Comparison of ENCODE assay signal across 9 mouse cellular contexts in the genomic region with DNA sequence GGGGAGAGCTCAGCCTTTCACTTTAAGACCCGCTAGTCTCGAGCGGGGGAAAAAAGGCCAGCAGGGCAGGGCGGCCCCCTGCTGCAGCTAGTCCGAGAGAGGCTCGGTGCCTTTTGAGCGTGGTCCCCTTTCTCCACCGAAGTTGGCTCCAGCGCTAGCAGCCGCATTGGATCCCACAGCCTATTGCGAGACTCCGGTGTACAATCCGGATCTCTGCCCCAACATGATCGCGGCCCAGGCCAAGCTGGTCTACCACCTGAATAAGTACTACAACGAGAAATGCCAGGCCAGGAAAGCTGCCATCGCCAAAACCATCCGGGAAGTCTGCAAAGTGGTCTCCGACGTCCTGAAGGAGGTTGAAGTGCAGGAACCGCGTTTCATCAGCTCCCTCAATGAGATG. TPM values are rescaled to one million over a fixed set of nuclear protein-coding genes. Genes with fewer than 3 reads are reported as not detected.
DNase-seq lines count a peak whose midpoint lies in the region; ATAC-seq lines count a peak whose summit lies in the region.
"Had no signal": no experiment of that assay in that cellular context is flagged by ENCODE, and none has a peak within 500 bp of the region (broad histone marks: within the 10 kb centered on the region; RNA-seq: fewer than 3 reads in every experiment).

No protein-coding gene starts in this region.

- peak overlapping the region; percentile 52 for H3K4me3 ChIP-seq in embryonic facial prominence, embryonic 14.5 days (ENCODE audit: low read depth, low read length)
- H3K4me3 ChIP-seq in hindbrain, embryonic 11.5 days (ENCODE audit: low read depth, low read length): peak overlapping the region; percentile 48
- peak overlapping the region; percentile 37 for H3K4me3 ChIP-seq in liver, embryonic 16.5 days (ENCODE audit: low read depth, low read length)

- H3K36me3 ChIP-seq in embryonic facial prominence, embryonic 14.5 days (ENCODE audit: control insufficient read depth, insufficient read depth, low read length): no peaks in the 10 kb centered on the region
- H3K36me3 ChIP-seq in hindbrain, embryonic 11.5 days (ENCODE audit: control insufficient read depth, insufficient read depth, low read length): no peaks in the 10 kb centered on the region
- H3K36me3 ChIP-seq in liver, embryonic 16.5 days (ENCODE audit: control insufficient read depth, insufficient read depth): no peaks in the 10 kb centered on the region
- H3K36me3 ChIP-seq: G1E had no signal

- H3K4me1 ChIP-seq in embryonic facial prominence, embryonic 14.5 days (ENCODE audit: control insufficient read depth, insufficient read depth, low read length): no peaks in the 10 kb centered on the region
- H3K4me1 ChIP-seq in hindbrain, embryonic 11.5 days (replicated peaks; ENCODE audit: control insufficient read depth, insufficient read depth, low read length): 0 out of 2 replicates have a peak, but pooled peaks cover 5% of the 10 kb centered on the region
- peaks cover 2% of the 10 kb centered on the region; the same call in 1 of the 2 replicates for H3K4me1 ChIP-seq in liver, embryonic 16.5 days (ENCODE audit: control insufficient read depth, low read depth, low read length)

- DNase-seq in heart, adult 11 months: peak; percentile 91
- no peak for DNase-seq in heart, postnatal 4 days
- DNase-seq in embryonic facial prominence, embryonic 14.5 days (ENCODE audit: low spot score): no peak
- no peak for DNase-seq in hindbrain, embryonic 11.5 days (ENCODE audit: low spot score)
- peak; percentile 24 for DNase-seq in yolk sac, embryonic 10.5 days (ENCODE audit: low spot score)
- no peak for DNase-seq in right cerebral cortex, postnatal 36 days (ENCODE audit: low spot score in 2 of 2)

- H3K27me3 ChIP-seq in embryonic facial prominence, embryonic 14.5 days (replicated peaks; ENCODE audit: control insufficient read depth, insufficient read depth, low read length): peaks cover 25% of the 10 kb centered on the region
- peaks cover 20% of the 10 kb centered on the region for H3K27me3 ChIP-seq in hindbrain, embryonic 11.5 days (ENCODE audit: control insufficient read depth, insufficient read depth, low read length)
- peaks cover 77% of the 10 kb centered on the region for H3K27me3 ChIP-seq in liver, embryonic 16.5 days (ENCODE audit: control insufficient read depth, insufficient read depth, low read depth, low read length)

- H3K27ac ChIP-seq in embryonic facial prominence, embryonic 14.5 days (replicated peaks; ENCODE audit: low read depth, low read length): peak overlapping the region; percentile 89
- H3K27ac ChIP-seq in hindbrain, embryonic 11.5 days (ENCODE audit: low read depth, low read length): peak overlapping the region; percentile 84
- no peak overlapping the region for H3K27ac ChIP-seq in liver, embryonic 16.5 days (ENCODE audit: low read length)

- 8% methylated on average over 19 of the region's 22 CpGs for WGBS in embryonic facial prominence, embryonic 14.5 days
- under 1% methylated on average over 22 of the region's 22 CpGs for WGBS in hindbrain, embryonic 11.5 days
- WGBS in liver, embryonic 16.5 days (ENCODE audit: insufficient replicate concordance): 4% methylated on average over 21 of the region's 22 CpGs

- H3K9me3 ChIP-seq in embryonic facial prominence, embryonic 14.5 days (ENCODE audit: control insufficient read depth, low read length): no peaks in the 10 kb centered on the region
- H3K9me3 ChIP-seq in hindbrain, embryonic 11.5 days (ENCODE audit: control insufficient read depth, low read length): no peaks in the 10 kb centered on the region
- H3K9me3 ChIP-seq in liver, embryonic 16.5 days (replicated peaks; ENCODE audit: control insufficient read depth, low read length): no peaks in the 10 kb centered on the region

- peak; percentile 28 for ATAC-seq in CD4-positive, CD25-positive, alpha-beta regulatory T cell, adult 4 months
- no peak for ATAC-seq in embryonic facial prominence, embryonic 14.5 days (ENCODE audit: low read depth)
- 0 out of 2 replicates have a peak, but pooled peaks have one; percentile 12 for ATAC-seq in hindbrain, embryonic 11.5 days (ENCODE audit: low FRiP score)
- ATAC-seq in liver, embryonic 16.5 days (ENCODE audit: low read depth): no peak

- peak overlapping the region; percentile 91 for H3K9ac ChIP-seq in embryonic facial prominence, embryonic 14.5 days (ENCODE audit: low read depth, low read length)
- peak overlapping the region; percentile 71 for H3K9ac ChIP-seq in hindbrain, embryonic 11.5 days (ENCODE audit: low read depth, low read length)
- no peak overlapping the region for H3K9ac ChIP-seq in liver, embryonic 16.5 days (ENCODE audit: low read depth, low read length)

- H3K4me2 ChIP-seq in embryonic facial prominence, embryonic 14.5 days (ENCODE audit: low read depth, low read length): peak overlapping the region; percentile 78
- peak overlapping the region; percentile 54 for H3K4me2 ChIP-seq in hindbrain, embryonic 11.5 days (replicated peaks; ENCODE audit: low read depth, low read length)
- H3K4me2 ChIP-seq in liver, embryonic 16.5 days (ENCODE audit: low read depth, low read length): peak overlapping the region; percentile 42

RNA-seq across cellular contexts. Expression of gene Mab21l1, which starts 0.5 kb away (rescaled TPM):
- total RNA-seq in heart, postnatal 4 days (2021): under 1 TPM in 1 of 2 experiments, not detected in 1; 0.14 TPM
- under 1 TPM in 1 of 2 experiments, not detected in 1; 0.28 TPM for polyA plus RNA-seq in CD4-positive, CD25-positive, alpha-beta regulatory T cell, adult 4 months (2017; shearing (Covaris generic))
- polyA plus RNA-seq in embryonic facial prominence, embryonic 14.5 days (2014; fragmentation: Nextera tagmentation; extraction: Ambion mirVana): 21.9 and 24.6 TPM in 2 replicates
- 68.1 and 68.5 TPM in 2 replicates for polyA plus RNA-seq in hindbrain, embryonic 11.5 days (2014; fragmentation: Nextera tagmentation; extraction: Ambion mirVana)
- 0.05 and 0.08 TPM in 2 replicates for polyA plus RNA-seq in liver, embryonic 16.5 days (2015; fragmentation: Nextera tagmentation; extraction: Ambion mirVana)
- polyA plus RNA-seq: G1E had no signal

Comparison
In these comparisons a context has a peak if more than half of its experiments do, and no peak if none do; other contexts are left out.
1. DNase-seq: peak in heart, adult 11 months (single experiment) and yolk sac, embryonic 10.5 days (single experiment); none in heart, postnatal 4 days (single experiment), embryonic facial prominence, embryonic 14.5 days (single experiment), hindbrain, embryonic 11.5 days (single experiment) and right cerebral cortex, postnatal 36 days (0 of 2).
2. ATAC-seq: peak in CD4-positive, CD25-positive, alpha-beta regulatory T cell, adult 4 months (single experiment) and hindbrain, embryonic 11.5 days (single experiment); none in embryonic facial prominence, embryonic 14.5 days (single experiment) and liver, embryonic 16.5 days (single experiment).
3. RNA of gene Mab21l1, which starts 0.5 kb away (polyA plus RNA-seq): 68.1 to 68.5 TPM in hindbrain, embryonic 11.5 days and 21.9 to 24.6 TPM in embryonic facial prominence, embryonic 14.5 days; 0.28 TPM in CD4-positive, CD25-positive, alpha-beta regulatory T cell, adult 4 months and 0.05 to 0.08 TPM in liver, embryonic 16.5 days; every median in the first group is over 10 times any median in the second.
4. Peak in every context shown above with its lines, with median percentiles within 50 percentile points of each other: H3K4me2 ChIP-seq and H3K4me3 ChIP-seq.